Mouse (Mus musculus) kidney, embryonic 15.5 days (tissue): ENCODE results near the gene Pvalb. TPM values are rescaled to one million over a fixed set of nuclear protein-coding genes. Genes with fewer than 3 reads are reported as not detected.

Experiments
- ATAC-seq: fragments of 200-750 bp; cut with Nextera tagmentation; replicated peaks from 2 replicates; pipeline ENCODE4 v1.8.0; 2017; ENCODE audit warnings: moderate TSS enrichment; ENCODE audit not compliant: low FRiP score
- H3K27ac ChIP-seq: fragments of 300-500 bp; sonication (generic); 2 replicates; pipeline ENCODE4 v1.5.1; 2015; ENCODE audit warnings: mild to moderate bottlenecking, inconsistent platforms
- H3K27me3 ChIP-seq: fragments of 300-500 bp; sonication (generic); 2 replicates; pipeline ENCODE4 v1.6.1; 2015; ENCODE audit warnings: inconsistent platforms
- H3K36me3 ChIP-seq: fragments of 300-500 bp; sonication (generic); 2 replicates; pipeline ENCODE4 v1.6.1; 2015; ENCODE audit warnings: inconsistent platforms
- H3K4me1 ChIP-seq: fragments of 300-500 bp; sonication (generic); 2 replicates; pipeline ENCODE4 v1.6.1; 2015; ENCODE audit warnings: inconsistent platforms
- H3K4me2 ChIP-seq: fragments of 300-500 bp; sonication (generic); 2 replicates; pipeline ENCODE4 v1.6.1; 2015; ENCODE audit warnings: moderate library complexity, mild to moderate bottlenecking, inconsistent platforms
- H3K4me3 ChIP-seq: fragments of 300-500 bp; sonication (generic); replicated peaks from 2 replicates; pipeline ENCODE4 v1.5.1; 2015; ENCODE audit warnings: mild to moderate bottlenecking, inconsistent platforms
- H3K9ac ChIP-seq: fragments of 300-500 bp; sonication (generic); 2 replicates; pipeline ENCODE4 v1.6.1; 2015; ENCODE audit warnings: mild to moderate bottlenecking, inconsistent platforms
- H3K9me3 ChIP-seq: fragments of 300-500 bp; sonication (generic); replicated peaks from 2 replicates; pipeline ENCODE4 v1.6.1; 2016; ENCODE audit warnings: inconsistent platforms
- WGBS: fragments of 180-500 bp; shearing (Covaris S2); methylation state at CpG from one replicate; pipeline ENCODE4 v1.1.7; 2015; ENCODE audit warnings: mixed read lengths; 5-methylcytosine and 5-hydroxymethylcytosine counted together
- polyA plus RNA-seq: library from polyadenylated mRNA; unstranded; fragments of >200 nt; fragmentation: Nextera tagmentation; extraction: Ambion mirVana; gene quantifications from 2 replicates; pipeline ENCODE4 v1.2.1, GENCODE M21; 2015

Pvalb gene
- polyA plus RNA-seq, 1 experiment from 2014 or later, result not detected

DNA sequence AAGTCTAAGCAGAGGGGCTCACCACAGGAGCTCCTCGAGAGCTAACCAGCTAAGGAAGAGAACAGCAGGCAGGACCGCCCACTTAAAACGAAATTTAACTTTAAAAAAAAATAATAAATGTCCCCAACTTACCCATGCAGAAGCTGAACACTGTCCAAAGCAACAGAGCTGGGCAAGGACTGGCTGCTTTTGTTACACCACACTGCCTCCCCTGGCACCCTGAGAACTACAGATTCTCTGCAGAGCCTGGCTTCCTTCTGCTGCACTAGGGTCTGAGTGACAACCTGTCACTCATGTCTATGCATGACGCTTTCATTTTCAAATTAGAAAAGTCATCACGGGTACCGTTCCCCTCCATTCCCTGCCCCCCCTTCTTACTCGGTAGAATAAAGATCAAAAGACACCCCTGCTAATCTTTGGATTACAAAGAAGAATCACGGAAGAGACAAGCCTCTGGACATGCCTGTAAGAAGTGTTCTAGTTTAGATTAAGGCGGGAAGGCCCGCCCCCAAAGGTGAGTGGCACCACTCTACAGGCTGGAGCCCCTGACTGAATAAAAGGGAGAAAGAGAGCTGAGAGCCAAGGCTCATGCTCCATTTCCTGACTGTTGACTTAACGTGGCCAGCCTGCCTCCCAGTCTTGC, 33.8 kb downstream of the Pvalb start:
- H3K9ac ChIP-seq, result no peak overlapping the region
- no peak for ATAC-seq
- peak overlapping the region; percentile 91 for H3K4me2 ChIP-seq
- no peaks in the 10 kb centered on the region for H3K9me3 ChIP-seq
- H3K27ac ChIP-seq, result no peak overlapping the region
- peaks cover 16% of the 10 kb centered on the region for H3K4me1 ChIP-seq
- WGBS, result 85% methylated on average over 11 of the region's 11 CpGs
- no peaks in the 10 kb centered on the region for H3K36me3 ChIP-seq
- H3K4me3 ChIP-seq, result peak overlapping the region; percentile 78; the same call in 1 of the 2 replicates
- no peaks in the 10 kb centered on the region for H3K27me3 ChIP-seq

DNA sequence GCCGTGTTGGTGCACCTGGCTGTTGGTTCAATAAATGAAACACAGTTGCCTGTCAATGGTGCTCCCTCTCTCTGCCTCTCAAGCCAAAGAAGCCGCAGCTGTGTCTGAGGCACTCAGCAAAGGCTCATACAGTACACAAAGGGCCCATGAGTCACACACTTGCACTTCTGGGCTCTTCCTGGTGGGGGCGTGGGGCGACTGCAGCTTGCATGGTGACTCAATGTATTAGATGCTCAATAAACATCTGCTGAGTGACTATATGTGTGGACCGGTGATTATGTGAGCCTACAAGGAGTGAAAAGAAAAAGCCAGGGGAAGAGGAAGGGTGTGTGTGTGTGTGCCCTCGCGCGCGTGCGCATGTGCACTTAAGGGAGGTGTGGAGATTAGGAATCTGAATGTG, 34.5 kb downstream of the Pvalb start:
- Histone ChIP-seq H3K4me2 (no peak overlapping the region), H3K9ac (no peak overlapping the region), H3K27ac (no peak overlapping the region), H3K36me3 (0 out of 2 replicates have a peak, but pooled peaks cover 6% of the 10 kb centered on the region), H3K9me3 (no peaks in the 10 kb centered on the region), H3K4me3 (no peak overlapping the region), H3K4me1 (peaks cover 16% of the 10 kb centered on the region), H3K27me3 (no peaks in the 10 kb centered on the region)
- no peak for ATAC-seq
- 93% methylated on average over 10 of the region's 10 CpGs for WGBS

DNA sequence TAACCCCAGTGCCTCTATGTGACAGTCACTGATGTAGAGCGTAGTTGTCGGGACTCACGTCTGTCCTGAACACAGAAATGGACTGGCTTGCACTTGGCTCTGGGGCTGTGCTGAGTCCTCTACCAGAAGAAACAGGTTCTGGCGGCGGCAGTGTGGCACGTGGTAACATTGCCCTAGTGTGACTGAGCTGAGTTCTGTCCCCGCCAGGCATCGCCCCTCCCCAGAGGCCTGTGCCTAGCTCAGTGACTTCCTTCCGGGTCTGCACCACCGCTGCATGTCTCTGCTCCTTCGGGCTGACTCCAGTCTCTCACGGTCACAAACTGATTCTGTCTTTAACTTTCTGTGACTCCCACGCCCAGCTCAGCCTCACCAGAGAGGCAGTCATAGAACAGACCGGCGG, 35.5 kb downstream of the Pvalb start:
- no peaks in the 10 kb centered on the region for H3K9me3 ChIP-seq
- H3K4me3 ChIP-seq, result no peak overlapping the region
- no peak for ATAC-seq
- 92% methylated on average over 15 of the region's 15 CpGs for WGBS
- H3K36me3 ChIP-seq, result peaks cover 15% of the 10 kb centered on the region; the same call in 1 of the 2 replicates
- H3K4me1 ChIP-seq, result peaks cover 16% of the 10 kb centered on the region
- H3K9ac ChIP-seq, result no peak overlapping the region
- no peak overlapping the region for H3K4me2 ChIP-seq
- no peaks in the 10 kb centered on the region for H3K27me3 ChIP-seq
- no peak overlapping the region for H3K27ac ChIP-seq

DNA sequence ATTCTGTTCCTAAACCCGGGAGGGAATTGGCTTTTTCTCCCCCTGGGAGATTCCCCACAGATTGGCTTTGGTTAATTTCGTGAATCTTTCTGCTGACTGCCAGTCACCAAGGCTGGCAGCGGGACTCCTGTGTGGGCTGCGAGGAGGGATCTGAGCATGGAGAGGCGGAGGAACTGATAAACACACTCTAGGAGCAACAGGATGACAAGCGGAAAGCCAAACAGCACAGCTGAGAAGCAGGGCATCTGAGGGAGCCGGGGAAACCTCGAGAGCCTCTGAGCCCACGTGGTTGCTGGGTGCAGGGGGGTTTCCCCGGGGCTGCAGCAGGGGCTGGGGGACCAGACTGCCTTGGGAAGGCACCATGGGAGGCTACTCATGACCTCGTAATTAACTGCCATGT, 36.6 kb downstream of the Pvalb start:
- ATAC-seq, result no peak
- Histone ChIP-seq H3K4me1 (peaks cover 13% of the 10 kb centered on the region), H3K4me3 (no peak overlapping the region), H3K9ac (no peak overlapping the region), H3K27ac (no peak overlapping the region), H3K9me3 (no peaks in the 10 kb centered on the region), H3K27me3 (no peaks in the 10 kb centered on the region), H3K36me3 (peaks cover 15% of the 10 kb centered on the region; the same call in 1 of the 2 replicates), H3K4me2 (no peak overlapping the region)
- 83% methylated on average over 11 of the region's 11 CpGs for WGBS

DNA sequence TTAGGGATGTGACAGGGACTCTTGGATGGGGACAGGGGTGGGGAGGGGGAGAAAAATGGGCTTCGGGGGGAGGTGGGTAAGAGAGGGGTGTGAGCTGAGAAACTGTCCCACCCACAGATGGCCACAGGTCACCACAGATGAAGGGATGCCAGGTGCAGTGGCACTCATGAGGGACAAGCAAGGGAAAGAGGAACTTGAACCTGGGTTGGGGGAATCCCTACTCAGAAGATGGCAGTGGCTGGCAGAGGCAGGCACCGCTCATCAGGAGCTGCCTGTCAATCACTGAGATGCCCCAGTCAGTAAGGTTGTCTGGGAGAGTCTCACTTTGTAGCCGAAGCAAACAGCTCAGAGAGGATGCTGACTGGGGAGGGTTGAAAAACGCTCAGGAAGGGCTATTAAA, 40.9 kb downstream of the Pvalb start:
- ATAC-seq, result no peak
- Histone ChIP-seq H3K27me3 (no peaks in the 10 kb centered on the region), H3K27ac (no peak overlapping the region)

DNA sequence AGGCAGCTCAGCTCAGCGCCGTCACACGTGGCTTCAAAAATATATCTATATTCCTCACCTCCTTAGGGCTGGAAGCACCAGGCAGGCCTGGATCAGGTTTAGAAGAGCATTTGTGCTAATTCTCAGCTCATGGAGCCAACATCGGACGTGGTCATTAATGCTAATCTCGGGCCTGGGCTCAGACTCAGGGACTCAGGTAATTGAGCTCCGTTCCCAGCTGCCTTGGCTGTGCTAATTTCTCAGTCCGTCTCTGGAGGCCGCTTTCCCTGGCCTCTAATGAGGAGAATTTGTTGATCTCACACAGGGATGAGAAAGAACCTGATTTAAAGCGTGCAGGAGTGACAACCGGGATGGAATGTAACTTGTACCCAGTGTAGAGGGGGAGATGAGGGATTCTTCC, 41.7 kb downstream of the Pvalb start:
- no peak for ATAC-seq
- H3K9ac ChIP-seq, result no peak overlapping the region
- WGBS, result 87% methylated on average over 11 of the region's 11 CpGs

More for the DNA sequence above, 40.9 kb downstream of the Pvalb start:
- H3K9ac ChIP-seq, result no peak overlapping the region
- no peak overlapping the region for H3K4me3 ChIP-seq
- H3K36me3 ChIP-seq, result peaks cover 32% of the 10 kb centered on the region
- H3K4me2 ChIP-seq, result no peak overlapping the region
- no peaks in the 10 kb centered on the region for H3K9me3 ChIP-seq
- no peaks in the 10 kb centered on the region for H3K4me1 ChIP-seq
- 85% methylated on average over 4 of the region's 4 CpGs for WGBS

DNA sequence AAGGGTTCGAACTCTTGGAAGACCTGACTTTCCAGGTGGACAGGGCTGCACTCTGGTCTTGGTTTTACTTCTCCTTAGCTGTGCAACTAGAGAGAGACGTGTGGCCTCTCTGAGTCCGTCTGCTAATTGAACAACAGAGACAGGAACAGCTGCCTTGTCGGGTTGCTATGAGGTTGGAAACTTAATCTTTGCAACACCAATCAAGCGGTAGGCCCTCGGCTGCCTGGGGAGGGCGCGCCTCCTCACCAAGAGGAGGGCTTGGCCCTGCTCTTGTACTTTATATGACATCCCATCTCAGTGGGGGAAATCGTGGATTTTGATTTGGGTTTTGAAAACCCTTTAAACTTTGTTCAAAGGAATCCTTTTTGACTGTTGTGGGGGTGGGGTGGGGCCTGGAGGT, 44.3 kb downstream of the Pvalb start:
- ATAC-seq, result no peak
- Histone ChIP-seq H3K4me2 (no peak overlapping the region), H3K9me3 (no peaks in the 10 kb centered on the region), H3K27ac (no peak overlapping the region), H3K36me3 (peaks cover 29% of the 10 kb centered on the region), H3K4me3 (no peak overlapping the region), H3K9ac (no peak overlapping the region), H3K27me3 (no peaks in the 10 kb centered on the region), H3K4me1 (no peaks in the 10 kb centered on the region)
- WGBS, result 58% methylated on average over 9 of the region's 9 CpGs

More for the DNA sequence above, 41.7 kb downstream of the Pvalb start:
- Histone ChIP-seq H3K36me3 (peaks cover 32% of the 10 kb centered on the region), H3K4me1 (no peaks in the 10 kb centered on the region), H3K4me2 (no peak overlapping the region), H3K27me3 (no peaks in the 10 kb centered on the region), H3K9me3 (no peaks in the 10 kb centered on the region), H3K27ac (no peak overlapping the region), H3K4me3 (no peak overlapping the region)

DNA sequence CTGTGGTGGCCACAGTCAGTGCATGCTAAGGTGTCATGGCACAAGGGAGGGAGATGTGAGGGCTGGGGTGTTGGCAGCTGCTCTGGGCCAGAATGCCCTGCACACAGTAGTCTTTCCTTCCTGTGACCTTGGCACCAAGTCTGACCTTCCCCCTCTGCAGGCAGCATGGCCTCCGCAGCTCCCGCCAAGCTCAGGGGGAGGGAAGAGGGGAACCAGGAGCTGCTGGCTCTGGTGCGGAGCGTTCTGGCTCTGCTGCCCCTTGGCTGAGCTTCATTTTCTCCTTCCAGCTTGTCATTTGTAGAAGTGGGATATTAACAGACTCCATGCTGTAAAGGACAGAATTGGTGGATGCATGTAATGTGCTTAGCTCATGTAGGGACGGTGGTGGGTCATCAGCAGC, 47.9 kb downstream of the Pvalb start:
- H3K4me2 ChIP-seq, result no peak overlapping the region
- no peaks in the 10 kb centered on the region for H3K9me3 ChIP-seq
- WGBS, result 88% methylated on average over 4 of the region's 5 CpGs
- no peak overlapping the region for H3K4me3 ChIP-seq
- H3K27ac ChIP-seq, result no peak overlapping the region
- H3K9ac ChIP-seq, result no peak overlapping the region
- ATAC-seq, result no peak
- H3K4me1 ChIP-seq, result no peaks in the 10 kb centered on the region
- H3K36me3 ChIP-seq, result peaks cover 7% of the 10 kb centered on the region; the same call in 1 of the 2 replicates
- H3K27me3 ChIP-seq, result no peaks in the 10 kb centered on the region

DNA sequence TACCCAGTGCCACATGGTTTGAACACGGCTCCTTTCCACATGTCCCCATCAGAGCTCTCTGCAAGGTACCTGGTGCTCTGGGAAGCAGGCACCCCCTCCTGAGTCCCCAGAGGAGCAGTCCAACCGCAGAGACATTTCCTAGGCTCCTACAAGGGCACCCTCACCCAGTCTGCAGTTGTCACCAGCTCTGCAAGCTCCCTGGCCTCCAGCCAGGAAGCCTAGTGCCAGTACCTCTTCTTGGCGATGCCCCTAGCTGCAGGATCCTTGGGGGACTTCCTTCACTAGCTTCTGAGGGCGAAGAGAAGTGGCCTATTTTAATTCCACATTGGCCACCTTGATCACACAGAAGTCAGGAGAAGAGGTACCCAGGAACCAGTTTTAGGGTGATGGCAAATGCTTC, 48.4 kb downstream of the Pvalb start:
- Histone ChIP-seq H3K9ac (no peak overlapping the region), H3K4me1 (no peaks in the 10 kb centered on the region), H3K4me3 (no peak overlapping the region), H3K36me3 (peaks cover 2% of the 10 kb centered on the region; the same call in 1 of the 2 replicates), H3K27me3 (no peaks in the 10 kb centered on the region), H3K27ac (no peak overlapping the region), H3K9me3 (no peaks in the 10 kb centered on the region), H3K4me2 (no peak overlapping the region)
- 80% methylated on average over 4 of the region's 4 CpGs for WGBS
- no peak for ATAC-seq

DNA sequence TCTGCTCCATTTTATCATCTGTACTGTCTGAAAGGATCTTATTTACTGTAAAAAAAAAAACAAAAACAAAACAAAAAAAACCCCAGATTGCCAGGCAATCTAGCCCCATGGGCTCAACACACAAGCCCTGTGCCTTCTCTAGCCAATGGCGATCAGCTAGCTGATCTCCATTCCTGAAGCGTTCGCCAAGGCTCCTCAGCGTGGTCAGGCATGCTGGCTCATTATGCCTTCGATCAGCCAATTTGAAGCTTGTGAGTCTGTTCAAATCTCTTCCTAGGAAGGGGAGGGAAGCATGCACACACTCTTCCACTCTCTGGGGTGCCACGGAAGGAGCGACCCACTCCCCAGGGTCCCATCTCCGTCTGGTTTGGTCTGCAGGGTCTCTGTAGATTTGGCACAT, 48.9 kb downstream of the Pvalb start:
- no peaks in the 10 kb centered on the region for H3K9me3 ChIP-seq
- no peaks in the 10 kb centered on the region for H3K4me1 ChIP-seq
- no peak overlapping the region for H3K27ac ChIP-seq
- no peak overlapping the region for H3K9ac ChIP-seq
- no peaks in the 10 kb centered on the region for H3K36me3 ChIP-seq
- ATAC-seq, result no peak
- H3K27me3 ChIP-seq, result no peaks in the 10 kb centered on the region
- H3K4me2 ChIP-seq, result no peak overlapping the region
- 83% methylated on average over 8 of the region's 8 CpGs for WGBS
- H3K4me3 ChIP-seq, result no peak overlapping the region

DNA sequence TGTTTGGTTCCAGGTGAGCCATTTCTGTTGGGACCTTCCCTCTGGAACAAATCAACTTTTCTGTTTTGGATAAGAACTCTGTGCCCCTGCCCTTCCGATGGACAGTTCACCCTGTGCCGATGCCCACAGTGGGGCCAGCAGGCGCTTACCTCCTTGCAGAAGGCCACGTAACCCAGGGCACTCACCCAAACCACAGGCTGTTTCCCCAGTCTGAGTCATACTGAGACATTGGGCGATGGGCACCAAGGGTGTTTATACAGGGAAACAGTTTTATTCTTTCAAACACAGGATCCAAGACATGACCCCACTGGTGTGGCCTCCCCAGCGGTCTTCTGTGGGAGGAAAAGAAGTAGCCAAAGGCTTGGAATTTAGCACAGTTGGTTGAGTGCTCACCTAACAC, 50.8 kb downstream of the Pvalb start:
- Histone ChIP-seq H3K4me3 (no peak overlapping the region), H3K36me3 (no peaks in the 10 kb centered on the region), H3K4me1 (no peaks in the 10 kb centered on the region), H3K9ac (no peak overlapping the region), H3K27ac (no peak overlapping the region), H3K9me3 (no peaks in the 10 kb centered on the region), H3K27me3 (no peaks in the 10 kb centered on the region), H3K4me2 (no peak overlapping the region)
- 85% methylated on average over 6 of the region's 6 CpGs for WGBS
- ATAC-seq, result no peak

DNA sequence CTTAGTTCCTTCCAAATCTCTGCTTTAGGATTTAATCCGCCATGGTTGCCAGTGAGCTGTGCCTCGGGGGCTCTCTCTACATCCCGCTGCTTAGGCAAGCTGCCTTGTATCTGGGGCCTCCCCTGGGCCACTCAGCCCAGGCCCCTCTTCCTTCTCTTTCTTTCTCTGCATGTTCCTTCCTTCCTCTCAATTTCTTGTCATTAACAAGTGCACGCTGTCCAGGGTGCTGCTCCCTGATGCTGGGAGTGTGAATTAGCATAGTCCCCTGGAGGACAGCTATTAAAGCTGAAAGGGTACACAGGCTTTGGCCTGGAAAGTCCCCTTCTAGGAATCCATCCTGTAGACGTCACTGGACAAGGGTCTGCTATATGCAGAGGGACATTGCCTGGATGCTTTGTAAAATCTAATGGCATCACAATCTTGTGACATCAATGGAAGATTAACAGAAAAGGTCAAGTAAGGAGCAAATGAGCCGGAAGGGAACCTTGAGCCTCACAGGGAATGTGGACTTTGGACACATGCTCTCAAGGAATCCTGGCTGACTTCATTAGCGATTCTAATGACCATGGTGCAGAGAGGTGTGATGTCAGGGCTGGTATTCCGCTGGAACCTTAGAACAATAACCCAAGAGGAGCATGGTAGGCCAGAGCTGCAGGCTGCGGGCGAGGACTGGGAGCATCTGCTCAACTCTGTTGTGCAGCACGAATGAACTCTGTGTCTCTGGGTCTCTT, 53.0 kb downstream of the Pvalb start:
- Histone ChIP-seq H3K9ac (no peak overlapping the region), H3K4me2 (no peak overlapping the region), H3K36me3 (no peaks in the 10 kb centered on the region), H3K4me3 (no peak overlapping the region), H3K27ac (no peak overlapping the region), H3K27me3 (no peaks in the 10 kb centered on the region), H3K9me3 (no peaks in the 10 kb centered on the region), H3K4me1 (no peaks in the 10 kb centered on the region)
- WGBS, result 55% methylated on average over 11 of the region's 11 CpGs
- no peak for ATAC-seq
